Mouse (Mus musculus) hindbrain, embryonic 10.5 days (tissue): ENCODE data around the gene Camk1. TPM values are rescaled to one million over a fixed set of nuclear protein-coding genes. Genes with fewer than 3 reads are reported as not detected.

Experiments
- DNase-seq: peaks from one replicate; pipeline ENCODE4 v3.0.0-alpha.2; 2017; ENCODE audit warnings: low spot score
- H3K27ac ChIP-seq: fragments of 300-500 bp; sonication (generic); 2 replicates; pipeline ENCODE4 v1.5.1; 2016; ENCODE audit warnings: mild to moderate bottlenecking, moderate library complexity
- H3K27me3 ChIP-seq: fragments of 300-500 bp; sonication (generic); 2 replicates; pipeline ENCODE4 v1.6.1; 2016; ENCODE audit warnings: mild to moderate bottlenecking; ENCODE audit not compliant: poor library complexity, insufficient read depth, severe bottlenecking
- H3K36me3 ChIP-seq: fragments of 300-500 bp; sonication (generic); 2 replicates; pipeline ENCODE4 v1.6.1; 2016; ENCODE audit warnings: mild to moderate bottlenecking, moderate library complexity
- H3K4me1 ChIP-seq: fragments of 300-500 bp; sonication (generic); replicated peaks from 2 replicates; pipeline ENCODE4 v1.6.1; 2016; ENCODE audit warnings: mild to moderate bottlenecking
- H3K4me3 ChIP-seq: fragments of 300-500 bp; sonication (generic); 2 replicates; pipeline ENCODE4 v1.5.1; 2016; ENCODE audit warnings: mild to moderate bottlenecking, moderate library complexity
- H3K9me3 ChIP-seq: fragments of 300-500 bp; sonication (generic); 2 replicates; pipeline ENCODE4 v1.6.1; 2016; ENCODE audit warnings: mild to moderate bottlenecking, moderate library complexity
- WGBS: fragments of 180-500 bp; shearing (Covaris S2); methylation state at CpG from one replicate; pipeline ENCODE4 v1.1.7; 2016; 5-methylcytosine and 5-hydroxymethylcytosine counted together
- polyA plus RNA-seq: library from polyadenylated mRNA; unstranded; fragments of >200 nt; fragmentation: Nextera tagmentation; extraction: Ambion mirVana; gene quantifications from 2 replicates; pipeline ENCODE4 v1.2.1, GENCODE M21; 2016

Camk1 gene
- polyA plus RNA-seq, 1 experiment from 2014 or later, result 58.0 TPM

- Histone ChIP-seq H3K9me3 (no peaks in the 10 kb centered on the region), H3K27ac (no peak overlapping the region), H3K27me3 (peaks cover 34% of the 10 kb centered on the region), H3K4me1 (peaks cover 26% of the 10 kb centered on the region), H3K4me3 (no peak overlapping the region), H3K36me3 (no peaks in the 10 kb centered on the region)
- DNase-seq, result no peak
- 75% methylated on average over 4 of the region's 4 CpGs for WGBS
Observed at GRCm38 (mm10) chr6:113287236-113287635, 56.5 kb downstream of the Camk1 start.

GRCm38 (mm10) chr6:113286316-113286715, 57.5 kb downstream of the Camk1 start:
- Histone ChIP-seq H3K4me3 (no peak overlapping the region), H3K4me1 (peaks cover 32% of the 10 kb centered on the region), H3K27ac (no peak overlapping the region), H3K27me3 (peaks cover 43% of the 10 kb centered on the region), H3K36me3 (no peaks in the 10 kb centered on the region), H3K9me3 (no peaks in the 10 kb centered on the region)
- 65% methylated on average over 1 of the region's 1 CpGs for WGBS
- no peak for DNase-seq

GRCm38 (mm10) chr6:113284931-113285330, 58.9 kb downstream of the Camk1 start:
- no peak for DNase-seq
- Histone ChIP-seq H3K27ac (no peak overlapping the region), H3K4me1 (peaks cover 32% of the 10 kb centered on the region), H3K4me3 (no peak overlapping the region), H3K27me3 (peaks cover 51% of the 10 kb centered on the region), H3K36me3 (peaks cover 12% of the 10 kb centered on the region; the same call in 1 of the 2 replicates), H3K9me3 (no peaks in the 10 kb centered on the region)
- WGBS, result 78% methylated on average over 3 of the region's 3 CpGs

Other genes starting within 250 kb of the Camk1 start
- gene Lhfpl4, start 148.6 kb downstream of the Camk1 start, polyA plus RNA-seq, result 12.1 and 20.8 TPM in 2 replicates
- 45.7 and 52.3 TPM in 2 replicates for gene Mtmr14, start 106.1 kb downstream of the Camk1 start, polyA plus RNA-seq
- 0.35 and 0.58 TPM in 2 replicates for gene Cpne9, start 61.7 kb downstream of the Camk1 start, polyA plus RNA-seq
- gene Brpf1, start 36.8 kb downstream of the Camk1 start, polyA plus RNA-seq, result 25.4 and 26.9 TPM in 2 replicates
- 15.7 and 16.1 TPM in 2 replicates for gene Ogg1, start 17.0 kb downstream of the Camk1 start, polyA plus RNA-seq
- gene Tada3, start 33.9 kb upstream of the Camk1 start, polyA plus RNA-seq, result 63.1 and 63.9 TPM in 2 replicates
- gene Arpc4, start 34.1 kb upstream of the Camk1 start, polyA plus RNA-seq, result 393 and 423 TPM in 2 replicates
- gene Ttll3, start 45.3 kb upstream of the Camk1 start, polyA plus RNA-seq, result 5.3 and 7.4 TPM in 2 replicates
- 34.9 and 36.3 TPM in 2 replicates for gene Rpusd3, start 75.4 kb upstream of the Camk1 start, polyA plus RNA-seq
- gene Cidec, start 91.8 kb upstream of the Camk1 start, polyA plus RNA-seq, result not detected in 2 replicates
- gene Jagn1, start 98.6 kb upstream of the Camk1 start, polyA plus RNA-seq, result 86.5 and 87.9 TPM in 2 replicates
- 1.7 and 2.2 TPM in 2 replicates for gene Il17re, start 114.5 kb upstream of the Camk1 start, polyA plus RNA-seq
- gene Il17rc, start 127.4 kb upstream of the Camk1 start, polyA plus RNA-seq, result 6.0 and 6.7 TPM in 2 replicates
- gene Creld1, start 139.3 kb upstream of the Camk1 start, polyA plus RNA-seq, result 36.7 and 42.5 TPM in 2 replicates
- 1.8 TPM in 2 replicates for gene Prrt3, start 157.9 kb upstream of the Camk1 start, polyA plus RNA-seq
- gene Emc3, start 187.7 kb upstream of the Camk1 start, polyA plus RNA-seq, result 79.0 and 81.8 TPM in 2 replicates
- 13.2 and 18.1 TPM in 2 replicates for gene Fancd2, start 187.7 kb upstream of the Camk1 start, polyA plus RNA-seq